In genomic region chr10:14491838-14492237, GRCm38 (mm10) we compare ENCODE assay signal across 18 mouse cellular contexts. TPM values are rescaled to one million over a fixed set of nuclear protein-coding genes. Genes with fewer than 3 reads are reported as not detected.
A peak's percentile ranks its signal among the peaks of the same experiment; 100 is the strongest.
DNase-seq lines count a peak whose midpoint lies in the region; ATAC-seq and TF ChIP-seq lines count a peak whose summit lies in the region.
"Had no signal": no experiment of that assay in that cellular context is flagged by ENCODE, and none has a peak within 500 bp of the region (broad histone marks: within the 10 kb centered on the region; RNA-seq: fewer than 3 reads in every experiment).

No protein-coding gene starts in this region.

- no peaks in the 10 kb centered on the region for H3K79me2 ChIP-seq in myocyte (ENCODE audit: control insufficient read depth, insufficient read depth)

- H3K9me3 ChIP-seq in lung, embryonic 15.5 days: no peaks in the 10 kb centered on the region
- H3K9me3 ChIP-seq: embryonic facial prominence, embryonic 13.5 days; kidney, embryonic 15.5 days; liver, embryonic 12.5 days had no signal

- no peak overlapping the region for H3K4me2 ChIP-seq in lung, embryonic 15.5 days
- H3K4me2 ChIP-seq in myocyte (ENCODE audit: low read depth): peak overlapping the region; percentile 7
- H3K4me2 ChIP-seq: embryonic facial prominence, embryonic 13.5 days; kidney, embryonic 15.5 days; liver, embryonic 12.5 days had no signal

- H3K4me3 ChIP-seq in lung, embryonic 15.5 days: no peak overlapping the region
- H3K4me3 ChIP-seq in myocyte: no peak overlapping the region
- H3K4me3 ChIP-seq: embryonic facial prominence, embryonic 13.5 days; kidney, embryonic 15.5 days; liver, embryonic 12.5 days had no signal

- no peak overlapping the region for H3K27ac ChIP-seq in lung, embryonic 15.5 days
- H3K27ac ChIP-seq: embryonic facial prominence, embryonic 13.5 days; hindbrain, postnatal 0 days; kidney, embryonic 15.5 days; liver, embryonic 12.5 days had no signal

- peaks cover 5% of the 10 kb centered on the region; the same call in 1 of the 2 replicates for H3K36me3 ChIP-seq in lung, embryonic 15.5 days
- no peaks in the 10 kb centered on the region for H3K36me3 ChIP-seq in myocyte (ENCODE audit: control insufficient read depth, insufficient read depth)
- H3K36me3 ChIP-seq: embryonic facial prominence, embryonic 13.5 days; kidney, embryonic 15.5 days; liver, embryonic 12.5 days had no signal

- H3K27me3 ChIP-seq in lung, embryonic 15.5 days: no peaks in the 10 kb centered on the region
- H3K27me3 ChIP-seq in myocyte (ENCODE audit: control insufficient read depth, insufficient read depth, insufficient read length): no peaks in the 10 kb centered on the region
- H3K27me3 ChIP-seq: embryonic facial prominence, embryonic 13.5 days; kidney, embryonic 15.5 days; liver, embryonic 12.5 days had no signal

- H3K4me1 ChIP-seq in lung, embryonic 15.5 days: peaks cover 8% of the 10 kb centered on the region; the same call in 1 of the 2 replicates
- H3K4me1 ChIP-seq: embryonic facial prominence, embryonic 13.5 days; kidney, embryonic 15.5 days; liver, embryonic 12.5 days had no signal

- peak; percentile 12 for DNase-seq in kidney, adult 9 months
- DNase-seq in kidney, adult 11 months: no peak
- DNase-seq in Muller cell, postnatal 12 days (ENCODE audit: inconsistent ontology term): peak; percentile 78
- DNase-seq in thymus, postnatal 0 days (ENCODE audit: low spot score): no peak
- DNase-seq: adrenal gland, postnatal 14 days; cerebellum, adult 9-10 months; gastrocnemius, postnatal 36 days; midbrain, embryonic 14.5 days; retina, postnatal 1 day; right cerebral cortex, postnatal 4 days; thymus, postnatal 4 days had no signal

- H3ac ChIP-seq in myocyte (ENCODE audit: control insufficient read depth, insufficient read length): no peak overlapping the region

- H3K9ac ChIP-seq in lung, embryonic 15.5 days: no peak overlapping the region
- H3K9ac ChIP-seq: embryonic facial prominence, embryonic 13.5 days; kidney, embryonic 15.5 days; liver, embryonic 12.5 days had no signal

- peak; percentile 37 for ATAC-seq in lung, embryonic 15.5 days (ENCODE audit: borderline replicate concordance, extremely low read depth, low FRiP score, low TSS enrichment)
- ATAC-seq in megakaryocyte-erythroid progenitor cell, adult 5-6 weeks (replicated peaks; ENCODE audit: low FRiP score, low TSS enrichment, poor library complexity, severe bottlenecking): no peak
- ATAC-seq: hindbrain, postnatal 0 days; liver, embryonic 12.5 days had no signal

- 38% methylated on average over 4 of the region's 4 CpGs for WGBS in lung, embryonic 15.5 days

- no peak for TF ChIP-seq POLR2A in myocyte (IDR thresholded peaks at IDR 0.05; ENCODE audit: insufficient read length, low read depth)

TF ChIP-seq in myocyte, 11 proteins besides CTCF, POLR2A, EP300 and RAD21:
- TF ChIP-seq CEBPB (IDR thresholded peaks at IDR 0.05; ENCODE audit: insufficient read depth, poor library complexity, severe bottlenecking) (no peak), E2F4 (IDR thresholded peaks at IDR 0.05; ENCODE audit: insufficient read depth) (no peak), MAX (IDR thresholded peaks at IDR 0.05; ENCODE audit: low read depth) (no peak), REST (IDR thresholded peaks at IDR 0.05; ENCODE audit: insufficient read depth, insufficient read length) (no peak), POLR2AphosphoS2 (IDR thresholded peaks at IDR 0.05; ENCODE audit: insufficient read length, low read depth) (no peak), MYOD1 (IDR thresholded peaks at IDR 0.05; ENCODE audit: control insufficient read depth in 1 of 3, insufficient read length in 2 of 3, low read depth in 2 of 3) (no peak), TCF3 (IDR thresholded peaks at IDR 0.05; ENCODE audit: insufficient read length, low read depth) (no peak)

RNA-seq across cellular contexts. Expression of gene Adgrg6, which starts 53.6 kb away (rescaled TPM):
- polyA plus RNA-seq in lung, embryonic 15.5 days (2015; fragmentation: Nextera tagmentation; extraction: Ambion mirVana): 23.4 and 23.7 TPM in 2 replicates
- polyA plus RNA-seq in myocyte (2012; fragmentation: generic; extraction: Trizol): 9.3 TPM
- 0.35 and 0.44 TPM in 2 replicates for polyA plus RNA-seq in thymus, postnatal 0 days (2015; fragmentation: Nextera tagmentation; extraction: Ambion mirVana)
- not detected in 2 replicates for total RNA-seq in megakaryocyte-erythroid progenitor cell, adult 5-6 weeks (2014; fragmentation: Nextera tagmentation)
- total RNA-seq in megakaryocyte-erythroid progenitor cell, adult 5-6 weeks (2017): not detected in 2 replicates

Comparison
In these comparisons a context has a peak if more than half of its experiments do, and no peak if none do; other contexts are left out.
1. DNase-seq: peak in kidney, adult 9 months (single experiment) and Muller cell, postnatal 12 days (single experiment); none in kidney, adult 11 months (single experiment) and thymus, postnatal 0 days (single experiment).